Mouse (Mus musculus) neutrophil, adult 83 days (primary cell): Measurements from ENCODE around the gene Map2k3. TPM values are rescaled to one million over a fixed set of nuclear protein-coding genes. Genes with fewer than 3 reads are reported as not detected.

Source experiments
- total RNA-seq, 2 experiments: library from RNA; stranded (reverse); gene quantifications; one replicate each; pipeline ENCODE4 v1.2.4; 2023

Gene Map2k3
- 10 to 100 TPM; 81.6 to 90.0 TPM for total RNA-seq

DNA sequence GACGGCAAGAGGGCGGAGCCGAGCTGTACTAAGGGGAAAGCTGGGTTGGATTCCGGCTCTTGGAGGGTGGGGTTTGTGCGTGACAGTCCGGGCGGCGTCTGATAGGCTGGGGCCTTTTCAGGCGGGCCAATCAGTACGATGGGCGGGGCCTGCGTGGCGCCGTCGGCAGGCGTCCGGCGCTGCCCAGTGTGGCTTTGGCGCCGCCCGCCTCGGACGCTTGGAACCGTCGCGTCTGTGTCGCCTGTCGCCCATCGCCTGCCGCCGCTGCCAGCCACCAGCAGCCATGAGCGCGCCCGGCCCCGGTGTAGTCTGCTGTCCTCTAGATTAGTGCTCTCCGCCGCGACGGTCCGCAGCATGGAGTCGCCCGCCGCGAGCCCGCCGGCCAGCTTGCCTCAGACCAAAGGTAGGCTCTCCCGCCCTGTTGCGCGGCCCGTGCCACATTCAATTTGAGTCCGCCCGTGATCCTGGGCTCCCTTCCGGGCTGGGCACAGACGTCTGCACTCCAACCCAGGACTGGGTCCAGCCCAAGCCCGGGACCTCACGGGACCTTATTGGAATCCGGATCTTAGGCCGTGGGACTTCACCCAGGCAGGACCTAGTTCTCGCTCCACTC lies at the start of gene Map2k3:
Gene Map2k3 (plus strand): TSS at position 165 of the 613 bp plus-strand sequence.

DNA sequence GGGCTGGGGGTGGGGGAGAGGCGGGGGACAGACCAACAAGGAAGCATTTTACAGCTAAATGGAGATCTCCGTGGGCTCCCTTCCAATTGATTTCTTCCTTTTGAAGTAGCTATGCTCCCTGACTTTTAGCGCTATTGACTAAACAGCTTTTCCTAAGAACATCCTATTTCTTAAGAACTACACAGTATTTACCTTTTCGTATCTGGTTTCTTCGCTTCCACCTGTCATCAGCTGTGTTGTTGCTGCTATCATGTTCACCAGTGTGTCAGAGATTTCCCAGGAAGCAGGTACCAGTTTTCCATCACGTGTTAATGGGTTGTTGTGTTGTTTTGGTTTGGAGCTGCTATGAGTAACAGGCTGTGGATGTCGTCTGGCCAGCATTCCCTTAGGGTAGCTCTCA lies 17.3 kb upstream of the Map2k3 start, which contains the start of gene Natd1:
Gene Natd1 (minus strand): TSS at position 260 of the 400 bp plus-strand sequence.

Other genes with a start within 250 kb of the Map2k3 start
- gene Llgl1, start 232.3 kb upstream of the Map2k3 start, total RNA-seq, result 10 to 100 TPM; 15.3 to 17.6 TPM
- 100 to 1,000 TPM; 206 to 216 TPM for gene Flii, start 204.8 kb upstream of the Map2k3 start, total RNA-seq
- 10 to 100 TPM in 1 of 2 experiments, 1 to 10 TPM in 1; 8.0 to 10.4 TPM for gene Mief2, start 203.6 kb upstream of the Map2k3 start, total RNA-seq
- 10 to 100 TPM; 10.2 to 11.4 TPM for gene Top3a, start 154.7 kb upstream of the Map2k3 start, total RNA-seq
- gene Smcr8, start 154.5 kb upstream of the Map2k3 start, total RNA-seq, result 10 to 100 TPM; 33.7 to 38.7 TPM
- gene Shmt1, start 120.3 kb upstream of the Map2k3 start, total RNA-seq, result 1 to 10 TPM; 7.7 to 8.1 TPM
- gene Dhrs7b, start 101.4 kb upstream of the Map2k3 start, total RNA-seq, result 1 to 10 TPM; 6.2 to 6.6 TPM
- 10 to 100 TPM; 12.6 to 13.0 TPM for gene Tmem11, start 52.8 kb upstream of the Map2k3 start, total RNA-seq
- 10 to 100 TPM in 1 of 2 experiments, 1 to 10 TPM in 1; 8.3 to 12.0 TPM for gene Natd1, start 17.3 kb upstream of the Map2k3 start, total RNA-seq
- gene Kcnj12, start 90.5 kb downstream of the Map2k3 start, total RNA-seq, result not detected
- 10 to 100 TPM; 29.8 to 30.2 TPM for gene Tnfrsf13b, start 194.7 kb downstream of the Map2k3 start, total RNA-seq
- gene Usp22, start 243.0 kb downstream of the Map2k3 start, total RNA-seq, result 10 to 100 TPM; 52.5 to 68.2 TPM